Mouse (Mus musculus) left cerebral cortex, postnatal 10 days (tissue): ENCODE measurements around the gene Trnt1. TPM values are rescaled to one million over a fixed set of nuclear protein-coding genes. Genes with fewer than 3 reads are reported as not detected.

Experiments
- DNase-seq, 2 experiments: peaks; one replicate each; pipeline ENCODE4 v3.0.0; 2021 to 2022; ENCODE audit warnings: low spot score in 2 of 2, mixed read lengths in 1 of 2; ENCODE audit errors: extremely low spot score in 1 of 2
- intact Hi-C: fragments of 180-260 bp; cut with DNase I; formaldehyde crosslinking; loops from one replicate; pipeline ENCODE4 v1.15.1; 2025
- total RNA-seq, 2 experiments: library from RNA; stranded (reverse); gene quantifications; 2 replicates each; pipeline ENCODE4 v1.2.3; 2021

Gene Trnt1
- total RNA-seq, 2 experiments from 2014 or later = 57.8 to 64.2 TPM

DNA sequence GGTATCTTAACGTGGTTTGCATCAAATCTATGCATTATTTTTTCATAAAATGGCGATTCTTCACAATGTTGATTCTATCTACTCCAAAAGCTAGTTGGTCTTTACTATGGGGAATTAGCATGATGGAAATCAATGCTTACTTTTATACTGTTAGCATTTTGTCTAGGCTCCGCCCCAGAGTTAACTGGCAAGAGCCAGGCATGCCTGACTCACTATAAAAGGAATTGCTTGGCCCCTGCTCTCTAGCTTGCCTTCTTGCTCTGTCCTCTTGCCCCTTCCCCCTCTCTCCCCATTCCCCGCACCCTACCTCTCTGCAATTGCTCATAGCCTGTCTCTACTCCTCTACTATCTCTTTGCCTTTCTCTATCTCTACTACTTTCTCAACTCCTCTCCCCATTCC, 2.1 kb upstream of the Trnt1 start:
- intact Hi-C loops = no loop called here
- DNase-seq = no peak

DNA sequence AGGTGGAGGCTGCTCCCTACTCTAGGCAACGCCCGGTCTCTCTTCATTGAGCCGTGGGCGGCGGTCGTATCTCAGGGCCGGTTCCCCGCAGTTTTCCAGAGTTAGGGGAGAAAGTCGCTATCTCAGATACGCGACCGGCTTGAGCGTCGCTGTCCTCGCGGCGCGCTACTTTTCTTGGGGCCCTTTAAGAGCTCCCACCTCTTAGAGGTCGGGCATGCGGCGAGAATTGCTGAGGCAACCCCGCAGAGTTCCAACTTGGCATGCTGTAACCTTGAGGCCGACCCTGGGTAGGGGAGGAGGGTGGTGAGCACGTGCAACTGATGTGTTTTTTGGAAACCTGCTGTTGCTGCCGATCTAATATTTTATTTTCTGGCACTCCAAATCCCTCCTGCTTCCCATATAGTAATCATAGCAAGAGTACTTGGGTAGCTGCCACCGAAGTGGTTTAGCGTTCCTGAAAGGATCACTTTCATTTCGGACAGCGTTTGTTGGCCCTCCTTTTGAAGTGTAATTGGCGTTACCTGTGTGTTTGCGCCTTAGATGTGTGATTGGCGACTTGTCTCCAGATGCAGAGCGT, 458 bp downstream of the Trnt1 start:
- DNase-seq = no peak
- intact Hi-C loops = no loop called here

GRCm38 (mm10) chr6:106770046-106770445, 1.1 kb downstream of the Trnt1 start:
- intact Hi-C loops = no loop called here
- no peak for DNase-seq

DNA sequence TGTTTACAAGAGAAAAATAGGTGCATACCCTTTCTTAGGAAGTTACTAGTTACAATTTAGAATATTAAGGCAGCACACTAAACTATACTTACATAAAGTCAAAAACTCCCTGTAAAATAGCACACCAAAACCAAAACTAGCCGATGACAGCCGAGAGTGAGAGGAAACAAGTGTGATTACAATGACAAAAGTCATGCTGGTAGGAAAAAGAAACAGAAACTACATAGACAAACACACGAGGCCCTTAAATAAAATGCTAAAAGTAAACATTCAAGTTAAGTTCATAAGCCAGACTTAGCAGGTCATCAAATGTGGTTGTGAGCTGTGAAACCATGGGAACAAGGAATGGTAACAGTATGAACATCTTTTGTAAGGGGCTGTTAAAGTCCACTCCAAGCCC, 18.2 kb downstream of the Trnt1 start:
- intact Hi-C loops = no loop called here
- DNase-seq = no peak

DNA sequence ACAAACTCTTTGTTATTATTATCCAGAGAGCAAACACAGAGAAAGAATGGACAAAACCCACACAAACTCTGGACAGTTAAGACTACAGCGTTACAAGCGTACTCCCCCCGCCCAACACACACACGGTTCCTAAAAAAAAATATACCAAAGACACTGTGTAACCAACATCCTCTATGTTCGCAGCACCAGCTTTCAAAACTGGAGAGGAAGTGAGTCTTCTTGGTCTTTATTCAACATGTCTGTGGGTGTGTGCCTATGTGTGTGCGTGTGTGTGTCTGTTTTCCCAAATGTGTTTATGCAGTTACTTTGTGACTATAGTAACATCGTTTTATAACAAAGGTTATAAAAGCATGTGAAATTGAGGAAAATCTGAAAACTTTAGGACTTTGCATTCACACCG, 22.5 kb downstream of the Trnt1 start:
- no peak for DNase-seq
- intact Hi-C loops = no loop called here

- no peak for DNase-seq
- intact Hi-C loops = no loop called here
These were observed 23.6 kb downstream of the Trnt1 start for GRCm38 (mm10) chr6:106792486-106792885.

DNA sequence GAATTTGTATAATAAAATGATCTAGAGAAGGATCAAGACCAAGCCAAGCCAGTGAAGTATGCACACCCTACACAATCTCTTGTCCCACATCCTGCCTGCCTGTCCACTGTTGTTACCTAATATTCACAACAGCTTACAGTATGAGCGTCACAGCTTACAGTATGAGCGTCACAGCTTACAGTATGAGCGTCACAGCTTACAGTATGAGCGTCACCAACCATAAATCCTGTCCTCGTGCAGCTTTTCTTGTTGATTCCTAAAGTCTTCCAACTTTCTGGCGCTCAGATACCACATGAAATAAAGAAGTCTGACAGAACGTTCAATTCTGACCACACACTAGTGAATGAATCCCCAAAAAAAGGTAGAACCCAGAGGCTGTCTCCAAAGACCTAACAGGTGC, 24.2 kb downstream of the Trnt1 start:
- intact Hi-C loops = no loop called here
- no peak for DNase-seq

DNA sequence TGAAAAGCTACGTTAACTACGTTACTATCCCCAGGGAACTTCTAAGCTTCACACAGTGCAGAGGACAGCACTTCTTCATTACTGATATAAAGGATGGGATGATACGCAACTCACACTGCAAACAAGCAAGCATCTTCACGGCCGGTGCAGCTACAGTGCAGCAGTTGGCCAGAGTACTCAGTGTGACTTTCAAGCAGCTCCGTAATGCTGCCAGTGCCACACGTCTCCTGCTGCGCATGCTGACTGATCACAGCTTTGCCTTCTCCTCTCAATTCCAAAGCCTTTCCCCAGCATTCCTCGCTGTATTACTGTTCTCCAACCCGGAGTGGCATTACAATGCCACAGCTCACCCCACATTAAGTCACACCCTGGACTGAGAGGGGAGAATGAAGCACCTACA, 24.7 kb downstream of the Trnt1 start:
- intact Hi-C loops = no loop called here
- DNase-seq = no peak

GRCm38 (mm10) chr6:106794094-106794814, 25.3 kb downstream of the Trnt1 start:
- intact Hi-C loops = no loop called here
- DNase-seq = no peak

- intact Hi-C loops = no loop called here
- DNase-seq = peak; percentile 86 to 94
These were observed 30.7 kb downstream of the Trnt1 start, which contains the start of gene Crbn for GRCm38 (mm10) chr6:106799333-106800226. Gene Crbn, minus strand, starts transcription at chr6:106800077.

DNA sequence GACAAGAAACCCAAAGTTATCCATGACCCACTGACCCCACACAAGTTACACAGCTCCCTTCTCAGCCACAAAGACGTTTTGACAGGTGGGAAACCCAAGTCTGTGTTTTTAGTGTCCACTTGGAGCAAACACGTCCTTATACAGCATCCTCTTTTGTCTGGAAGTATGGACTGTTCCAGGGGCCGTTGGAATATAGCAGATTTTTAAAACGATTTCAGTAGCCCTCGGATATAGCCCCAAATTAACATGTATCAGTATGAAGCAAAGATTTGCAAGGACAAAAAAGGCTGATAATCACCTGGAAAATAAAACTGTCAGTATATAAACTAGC, 31.3 kb downstream of the Trnt1 start:
- DNase-seq = no peak
- intact Hi-C loops = no loop called here

- DNase-seq = peak in 1 of 2 experiments; percentile 41
- intact Hi-C loops = loop anchor here (2.0 kb wide), 1 partner anchor 1248 kb away; no protein-coding TSS in a partner anchor
These were observed 36.0 kb downstream of the Trnt1 start for GRCm38 (mm10) chr6:106804904-106805303.

DNA sequence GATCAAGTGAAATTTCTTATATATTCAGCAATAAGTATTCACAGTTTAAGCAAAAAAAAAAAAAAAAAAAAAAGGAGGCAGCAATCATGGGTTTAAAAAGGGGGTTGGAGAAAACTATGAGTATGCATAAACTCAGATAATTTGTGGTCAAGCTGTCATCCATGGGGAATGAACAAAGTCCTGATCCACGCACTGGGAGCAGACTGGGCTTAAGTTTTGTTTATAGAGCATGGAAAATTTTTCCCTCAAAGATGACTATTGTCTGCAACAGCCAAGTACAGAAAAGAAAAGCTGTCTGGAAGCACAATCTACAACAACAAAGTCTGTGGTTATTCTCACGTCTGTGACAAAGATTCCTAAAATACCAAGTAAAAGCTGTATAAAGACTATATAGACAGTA, 40.2 kb downstream of the Trnt1 start:
- no peak for DNase-seq
- intact Hi-C loops = no loop called here

- intact Hi-C loops = no loop called here
- DNase-seq = no peak
These were observed 41.8 kb downstream of the Trnt1 start for GRCm38 (mm10) chr6:106810686-106811085.

DNA sequence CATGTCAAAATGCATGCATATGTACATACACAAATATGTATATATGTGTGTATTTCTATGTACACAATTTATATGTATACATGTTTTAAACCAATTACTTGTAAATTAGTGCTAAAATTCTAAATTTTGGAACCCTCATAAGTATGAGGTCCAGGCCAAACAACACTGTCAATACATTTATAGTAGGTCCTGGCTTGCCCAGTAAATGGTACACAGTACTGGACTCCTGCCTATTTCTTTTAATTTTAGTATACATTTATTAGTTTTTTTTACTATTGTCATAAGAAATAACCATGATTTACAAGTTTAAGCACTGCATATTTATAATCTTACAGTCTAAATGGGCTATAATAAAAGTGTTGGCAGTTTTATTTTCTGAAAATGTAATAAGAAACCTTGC, 50.3 kb downstream of the Trnt1 start:
- intact Hi-C loops = no loop called here
- no peak for DNase-seq

DNA sequence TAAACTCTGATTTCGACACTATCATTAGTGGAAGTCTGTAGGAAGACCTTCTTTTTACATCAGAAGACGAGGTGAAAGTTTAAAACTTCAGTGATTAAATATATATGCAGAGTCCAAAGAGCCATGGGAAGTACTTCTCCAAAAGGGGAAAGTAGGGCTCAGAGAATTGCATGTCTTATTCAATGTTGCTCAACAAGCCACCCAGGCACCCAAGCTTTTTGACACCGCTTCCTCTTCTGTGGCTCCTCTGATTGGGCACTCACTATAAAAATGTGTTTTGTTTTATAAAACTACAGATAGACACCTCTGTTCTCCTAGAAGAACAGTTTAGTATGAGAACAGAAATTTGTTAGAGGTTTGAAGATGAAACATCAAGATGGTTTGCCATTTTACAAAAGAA, 51.0 kb downstream of the Trnt1 start:
- intact Hi-C loops = loop anchor here (5.0 to 10.0 kb wide), 2 partner anchors 715 to 892 kb away; no protein-coding TSS in a partner anchor
- no peak for DNase-seq

DNA sequence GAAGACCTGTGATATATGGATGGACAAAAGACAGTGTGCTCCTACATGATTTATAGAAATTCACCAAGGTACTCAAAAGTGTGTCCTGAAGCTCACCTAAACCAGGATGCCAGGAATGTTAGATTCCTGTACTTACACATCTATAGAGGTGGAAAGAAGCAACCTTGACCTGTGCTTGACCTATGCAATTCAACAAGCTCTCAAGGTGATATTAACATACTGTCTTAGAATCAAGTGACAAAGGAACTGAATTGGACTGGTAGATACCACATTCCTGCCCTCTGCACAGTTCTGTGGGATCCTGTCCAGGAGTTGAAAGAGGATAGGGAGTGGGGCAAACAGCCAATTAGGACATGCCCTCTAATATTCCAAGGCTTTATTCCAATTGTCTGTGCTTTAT, 51.6 kb downstream of the Trnt1 start:
- intact Hi-C loops = loop anchor here (5.0 to 10.0 kb wide), 2 partner anchors 714 to 892 kb away; no protein-coding TSS in a partner anchor

DNA sequence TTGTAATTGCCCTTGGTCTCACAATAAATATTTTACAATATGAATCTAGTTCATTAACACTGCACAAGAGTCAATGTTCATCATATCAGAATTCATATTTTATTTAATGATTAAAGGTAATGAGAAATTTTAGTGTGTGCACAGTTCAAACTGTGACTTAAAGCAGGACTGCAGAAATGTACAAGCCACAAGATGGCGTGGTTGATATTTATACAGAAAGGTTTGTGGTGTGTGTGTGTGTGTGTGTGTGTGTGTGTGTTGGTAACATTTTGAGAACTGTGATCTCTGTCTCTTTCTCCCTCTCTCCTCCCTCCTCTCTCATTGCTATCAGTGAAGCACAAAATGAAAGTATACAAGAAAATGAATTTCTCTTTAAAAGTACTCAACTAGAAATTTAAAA, 53.4 kb downstream of the Trnt1 start:
- intact Hi-C loops = loop anchor here (5.0 to 10.0 kb wide), 2 partner anchors 712 to 890 kb away; no protein-coding TSS in a partner anchor

More for the DNA sequence above, 51.6 kb downstream of the Trnt1 start:
- DNase-seq = no peak

More for the DNA sequence above, 53.4 kb downstream of the Trnt1 start:
- DNase-seq = peak; percentile 35 to 52
